Comparison of ENCODE assay signal across 8 mouse cellular contexts in the genomic region with DNA sequence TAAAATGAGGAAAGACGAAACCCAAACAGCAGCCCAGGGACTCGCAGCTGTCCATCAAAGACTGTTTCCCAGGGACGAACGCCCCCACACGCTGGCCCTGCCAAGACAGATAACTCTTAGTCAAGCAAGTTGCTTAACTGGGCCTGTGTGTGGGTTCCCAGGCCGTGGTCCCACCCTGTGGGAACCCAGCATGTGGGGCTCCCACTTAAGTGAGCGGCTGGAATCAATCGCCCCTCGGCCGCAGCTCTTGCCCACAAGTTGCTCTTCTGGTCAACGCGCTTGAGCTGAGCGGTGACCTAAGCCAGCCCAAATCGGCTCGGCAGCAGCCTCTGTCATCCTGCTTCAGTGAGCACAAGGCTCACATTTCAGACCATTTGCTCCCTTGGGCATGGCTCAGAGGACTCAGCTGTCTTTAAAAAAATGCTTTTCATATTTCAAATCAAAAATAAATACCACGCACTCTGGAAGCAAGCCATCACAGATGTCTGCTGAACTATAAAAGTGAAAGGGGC. TPM values are rescaled to one million over a fixed set of nuclear protein-coding genes. Genes with fewer than 3 reads are reported as not detected.
DNase-seq lines count a peak whose midpoint lies in the region; ATAC-seq and TF ChIP-seq lines count a peak whose summit lies in the region.

No protein-coding gene starts in this region.

- H3K4me1 ChIP-seq in hindbrain, embryonic 10.5 days (replicated peaks): peaks cover 79% of the 10 kb centered on the region
- H3K4me1 ChIP-seq in hindbrain, embryonic 11.5 days (replicated peaks; ENCODE audit: control insufficient read depth, insufficient read depth, low read length): peaks cover 11% of the 10 kb centered on the region
- peaks cover 46% of the 10 kb centered on the region; the same call in 1 of the 2 replicates for H3K4me1 ChIP-seq in spleen, adult 2 months (ENCODE audit: control insufficient read depth, insufficient read depth, insufficient read length)
- peaks cover 63% of the 10 kb centered on the region for H3K4me1 ChIP-seq in heart, postnatal 0 days (ENCODE audit: control insufficient read depth, insufficient read depth)

- no peaks in the 10 kb centered on the region for H3K9me3 ChIP-seq in hindbrain, embryonic 10.5 days
- H3K9me3 ChIP-seq in hindbrain, embryonic 11.5 days (ENCODE audit: control insufficient read depth, low read length): no peaks in the 10 kb centered on the region
- no peaks in the 10 kb centered on the region for H3K9me3 ChIP-seq in heart, postnatal 0 days (replicated peaks; ENCODE audit: control insufficient read depth, low read length)

- H3K9ac ChIP-seq in hindbrain, embryonic 11.5 days (ENCODE audit: low read depth, low read length): no peak overlapping the region
- no peak overlapping the region for H3K9ac ChIP-seq in heart, postnatal 0 days (replicated peaks; ENCODE audit: low read depth, low read length)

- 60% methylated on average over 16 of the region's 16 CpGs for WGBS in hindbrain, embryonic 10.5 days
- 61% methylated on average over 16 of the region's 16 CpGs for WGBS in hindbrain, embryonic 11.5 days
- WGBS in spleen, adult 2 months: 52% methylated on average over 16 of the region's 16 CpGs
- WGBS in heart, postnatal 0 days: 44% methylated on average over 16 of the region's 16 CpGs

- no peak for ATAC-seq in hindbrain, embryonic 11.5 days (ENCODE audit: low FRiP score)
- no peak for ATAC-seq in heart, postnatal 0 days (ENCODE audit: insufficient read depth, low read depth)

- H3K27ac ChIP-seq in hindbrain, embryonic 10.5 days: peak overlapping the region; percentile 45; the same call in 1 of the 2 replicates
- no peak overlapping the region for H3K27ac ChIP-seq in hindbrain, embryonic 11.5 days (ENCODE audit: low read depth, low read length)
- 0 out of 2 replicates have a peak overlapping the region, but pooled peaks have one; percentile 22 for H3K27ac ChIP-seq in spleen, adult 2 months (ENCODE audit: insufficient read depth, low read length)
- H3K27ac ChIP-seq in heart, postnatal 0 days (ENCODE audit: low read depth): 0 out of 2 replicates have a peak overlapping the region, but pooled peaks have one; percentile 36

- no peak for DNase-seq in hindbrain, embryonic 10.5 days (ENCODE audit: low spot score)
- DNase-seq in hindbrain, embryonic 11.5 days (ENCODE audit: low spot score): no peak
- no peak for DNase-seq in spleen, adult 2 months (ENCODE audit: low read depth in 1 of 2, low spot score in 2 of 2)
- DNase-seq in spleen, adult 18-20 months: no peak
- DNase-seq in heart, postnatal 0 days (ENCODE audit: low spot score): no peak
- peak; percentile 40 for DNase-seq in splenic B cell, adult 2 months (ENCODE audit: low read depth, low spot score)
- no peak for DNase-seq in thymus, postnatal 14 days
- no peak for DNase-seq in frontal cortex, postnatal 25 days (ENCODE audit: low spot score in 2 of 2)

- 0 out of 2 replicates have a peak, but pooled peaks cover 4% of the 10 kb centered on the region for H3K36me3 ChIP-seq in hindbrain, embryonic 10.5 days
- no peaks in the 10 kb centered on the region for H3K36me3 ChIP-seq in hindbrain, embryonic 11.5 days (ENCODE audit: control insufficient read depth, insufficient read depth, low read length)
- H3K36me3 ChIP-seq in spleen, adult 2 months (ENCODE audit: control insufficient read depth, insufficient read depth, low read length): no peaks in the 10 kb centered on the region
- H3K36me3 ChIP-seq in heart, postnatal 0 days (replicated peaks; ENCODE audit: control insufficient read depth, insufficient read depth, low read length): no peaks in the 10 kb centered on the region
- H3K36me3 ChIP-seq in splenic B cell, adult 2 months (ENCODE audit: control insufficient read depth, insufficient read depth, low read length, poor library complexity, severe bottlenecking): no peaks in the 10 kb centered on the region

- no peak overlapping the region for H3K4me2 ChIP-seq in hindbrain, embryonic 11.5 days (replicated peaks; ENCODE audit: low read depth, low read length)
- H3K4me2 ChIP-seq in heart, postnatal 0 days (ENCODE audit: low read depth, low read length): no peak overlapping the region

- no peak for TF ChIP-seq EP300 in heart, postnatal 0 days (IDR thresholded peaks at IDR 0.05; ENCODE audit: low read depth)

- no peak for TF ChIP-seq CTCF in spleen, adult 2 months (IDR thresholded peaks at IDR 0.05; ENCODE audit: extremely low read depth, insufficient read depth, insufficient read length, insufficient replicate concordance)
- no peak for TF ChIP-seq CTCF in heart, postnatal 0 days (IDR thresholded peaks at IDR 0.05; ENCODE audit: low read depth)

- TF ChIP-seq POLR2A in spleen, adult 2 months (IDR thresholded peaks at IDR 0.05; ENCODE audit: low read depth, low read length): no peak

- H3K4me3 ChIP-seq in hindbrain, embryonic 10.5 days: no peak overlapping the region
- H3K4me3 ChIP-seq in hindbrain, embryonic 11.5 days (ENCODE audit: low read depth, low read length): no peak overlapping the region
- H3K4me3 ChIP-seq in spleen, adult 2 months (ENCODE audit: extremely low read depth, insufficient read depth, insufficient read length): no peak overlapping the region
- no peak overlapping the region for H3K4me3 ChIP-seq in heart, postnatal 0 days (ENCODE audit: low read depth, low read length)

- no peaks in the 10 kb centered on the region for H3K27me3 ChIP-seq in hindbrain, embryonic 10.5 days (ENCODE audit: insufficient read depth, poor library complexity, severe bottlenecking)
- no peaks in the 10 kb centered on the region for H3K27me3 ChIP-seq in hindbrain, embryonic 11.5 days (ENCODE audit: control insufficient read depth, insufficient read depth, low read length)
- H3K27me3 ChIP-seq in spleen, adult 2 months (ENCODE audit: control insufficient read depth, insufficient read depth, low read length): no peaks in the 10 kb centered on the region
- no peaks in the 10 kb centered on the region for H3K27me3 ChIP-seq in heart, postnatal 0 days (ENCODE audit: control insufficient read depth, insufficient read depth, low read length)
- H3K27me3 ChIP-seq in splenic B cell, adult 2 months (ENCODE audit: control insufficient read depth, insufficient read depth, low read length, poor library complexity, severe bottlenecking): no peaks in the 10 kb centered on the region

RNA-seq across cellular contexts. Expression of gene Smad3, which starts 55.2 kb away (rescaled TPM):
- 24.2 TPM in 2 replicates for polyA plus RNA-seq in hindbrain, embryonic 10.5 days (2016; fragmentation: Nextera tagmentation; extraction: Ambion mirVana)
- 13.9 and 16.0 TPM in 2 replicates for polyA plus RNA-seq in hindbrain, embryonic 11.5 days (2014; fragmentation: Nextera tagmentation; extraction: Ambion mirVana)
- polyA plus RNA-seq in spleen, adult 2 months (2012; rRNA removed): 30.2 and 32.2 TPM in 2 replicates
- 25.9 and 30.2 TPM in 2 replicates for total RNA-seq in heart, postnatal 0 days (2014; rRNA removed; ENCODE audit: low replicate concordance)
- 6.0 and 6.4 TPM in 2 replicates for polyA plus RNA-seq in heart, postnatal 0 days (2015; fragmentation: Nextera tagmentation; extraction: Ambion mirVana)
